Mouse (Mus musculus) lung, postnatal 10 days (tissue): ENCODE measurements around the gene Lsm14b.

Experiments used
- DNase-seq: peaks from one replicate; pipeline ENCODE4 v3.0.0; 2021

Gene Lsm14b

DNA sequence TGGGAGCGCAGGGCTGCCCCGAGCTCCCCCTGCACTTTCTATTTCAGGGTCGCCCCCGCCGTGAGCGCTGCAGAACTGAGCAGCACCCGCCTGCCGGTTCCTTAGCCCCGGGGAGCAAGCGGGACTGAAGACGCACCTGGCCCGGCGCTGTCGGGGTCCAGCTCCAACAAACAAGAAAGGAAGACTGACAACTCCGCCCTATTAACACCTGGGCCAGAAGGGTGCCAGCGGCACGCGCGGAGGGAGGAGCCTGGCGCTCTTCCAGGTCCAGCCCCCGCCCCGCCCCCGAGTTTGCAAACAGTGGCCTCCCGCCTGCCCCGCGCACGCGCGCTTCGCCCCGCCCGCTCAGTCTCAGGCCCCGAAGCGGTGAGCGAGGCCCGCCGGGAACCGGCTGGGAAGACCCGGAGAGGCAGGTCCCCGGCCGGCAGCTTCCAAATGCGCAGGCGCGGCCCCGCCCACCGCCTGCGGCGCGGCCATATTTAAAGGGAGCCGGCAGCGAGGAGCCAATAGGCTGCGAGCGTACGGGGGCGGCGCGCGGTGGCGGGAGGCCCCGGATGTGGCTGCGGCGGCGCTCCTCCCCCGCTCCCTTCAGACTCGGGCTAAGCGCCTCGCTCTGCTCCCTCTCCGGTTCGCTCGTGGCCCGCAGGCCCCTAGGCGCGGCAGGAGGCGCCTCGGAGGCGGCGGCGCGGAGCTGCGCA is at the start of gene Lsm14b:
Gene Lsm14b, plus strand, starts transcription at position 587 of the 698 bp plus-strand sequence.
- DNase-seq, result peak; percentile 98

DNA sequence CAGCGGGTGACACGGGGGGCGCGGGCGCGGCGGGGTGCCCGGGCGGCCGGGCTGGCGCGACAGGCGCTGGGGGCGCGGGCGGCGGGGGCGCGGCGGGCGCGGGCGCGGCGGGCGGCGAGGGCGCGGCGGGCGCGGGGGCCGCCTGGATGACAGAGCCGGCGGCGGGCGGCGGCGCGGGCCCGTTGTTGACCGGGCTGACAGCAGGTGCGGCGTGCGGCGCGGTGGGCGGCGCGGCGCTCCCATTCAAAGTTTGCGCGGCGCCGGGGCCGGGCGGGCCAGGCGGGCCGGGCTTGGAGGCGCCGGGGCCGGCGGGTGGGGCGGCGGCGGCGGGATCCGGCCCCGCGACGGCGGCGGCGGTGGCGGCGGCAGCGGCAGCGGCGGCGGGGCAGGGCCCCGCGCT is 48.9 kb upstream of the Lsm14b start:
- DNase-seq, result peak; percentile 29

DNA sequence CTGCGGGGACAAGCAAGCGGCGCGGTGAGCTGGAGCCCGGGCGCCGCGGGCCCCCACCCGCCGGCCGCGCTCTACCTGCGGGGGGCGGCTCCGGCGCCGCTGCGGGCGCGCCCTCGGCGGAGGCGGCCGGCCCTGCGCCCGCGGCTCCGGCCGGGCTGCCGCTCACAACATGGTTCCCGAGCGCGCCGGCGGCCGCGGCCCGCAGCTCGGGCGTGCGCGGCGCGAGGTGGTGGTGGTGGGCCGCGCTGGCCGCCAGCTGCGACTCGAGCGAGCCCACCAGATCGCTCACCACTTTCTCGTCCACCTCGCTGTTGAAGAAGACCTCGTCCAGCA is 48.5 kb upstream of the Lsm14b start:
- no peak for DNase-seq

DNA sequence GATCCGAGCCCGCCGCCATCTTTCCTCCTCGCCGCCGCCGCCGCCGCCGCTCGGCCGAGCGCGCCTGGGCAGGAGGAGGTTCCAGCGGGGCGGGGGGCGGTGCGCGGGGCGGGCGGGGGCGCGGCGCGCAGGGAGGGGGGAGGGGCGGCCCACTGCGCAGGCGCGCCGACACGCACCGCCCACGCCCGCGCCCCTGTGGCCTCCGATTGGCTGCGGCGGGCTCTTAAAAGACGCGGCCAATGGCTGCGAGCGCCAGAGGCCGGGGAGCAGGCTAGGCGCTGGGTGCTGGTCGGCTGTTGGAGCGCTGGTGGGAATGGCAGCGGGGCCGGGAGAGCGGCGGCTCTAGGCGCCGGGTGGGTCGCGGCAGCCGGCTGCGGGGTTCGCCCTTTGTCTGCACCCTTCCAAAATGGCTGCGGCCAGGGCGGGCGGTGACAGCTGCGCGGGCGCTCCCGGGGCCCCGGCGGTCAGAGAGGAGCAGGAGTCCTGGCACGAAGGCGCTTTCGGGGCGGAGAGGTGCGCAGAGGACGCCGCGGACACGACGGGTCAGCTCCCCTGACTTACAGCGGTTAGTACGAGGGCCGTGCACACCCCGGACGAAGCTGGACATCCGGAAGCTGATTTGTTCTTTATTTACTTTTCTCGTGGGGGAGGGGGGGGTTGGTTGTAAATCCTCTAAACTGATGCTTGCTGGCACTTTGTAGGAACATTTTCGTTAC is 48.0 kb upstream of the Lsm14b start, which contains the start of gene Taf4:
Gene Taf4, minus strand, starts transcription at position 19 of the 716 bp plus-strand sequence.
- DNase-seq, result peak; percentile 83

DNA sequence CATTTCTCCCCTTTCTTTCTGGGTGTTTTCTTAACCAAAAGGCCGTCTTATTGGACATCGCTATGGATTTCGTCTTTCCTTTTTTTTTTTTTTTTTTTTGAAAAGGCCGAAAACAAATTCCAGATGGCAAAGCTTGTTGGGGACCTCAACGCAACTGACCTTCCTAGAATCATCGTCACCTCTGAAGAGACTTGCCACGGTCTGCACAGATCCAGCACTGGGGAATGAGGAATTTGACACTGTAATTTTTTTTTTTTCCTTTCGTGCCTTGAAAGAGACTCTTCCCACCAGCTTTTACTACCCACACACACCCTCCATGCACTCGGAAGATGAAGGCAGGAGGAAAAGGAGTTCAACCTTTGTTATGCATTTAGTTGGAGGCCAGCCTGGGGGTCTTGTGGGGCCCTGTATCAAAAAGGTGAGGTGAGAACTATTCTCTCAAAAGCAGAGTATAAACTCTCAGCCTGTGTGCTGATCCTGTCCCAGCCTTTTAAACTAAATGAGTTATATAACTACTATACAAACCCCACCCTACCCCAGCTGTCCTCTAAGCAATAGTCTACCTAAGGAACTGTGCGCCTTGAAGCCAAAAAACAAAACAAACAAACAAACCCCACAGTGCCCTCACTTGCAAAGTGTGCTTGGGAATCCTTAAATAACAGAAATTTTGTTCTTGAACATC is 47.3 kb upstream of the Lsm14b start:
- no peak for DNase-seq

DNA sequence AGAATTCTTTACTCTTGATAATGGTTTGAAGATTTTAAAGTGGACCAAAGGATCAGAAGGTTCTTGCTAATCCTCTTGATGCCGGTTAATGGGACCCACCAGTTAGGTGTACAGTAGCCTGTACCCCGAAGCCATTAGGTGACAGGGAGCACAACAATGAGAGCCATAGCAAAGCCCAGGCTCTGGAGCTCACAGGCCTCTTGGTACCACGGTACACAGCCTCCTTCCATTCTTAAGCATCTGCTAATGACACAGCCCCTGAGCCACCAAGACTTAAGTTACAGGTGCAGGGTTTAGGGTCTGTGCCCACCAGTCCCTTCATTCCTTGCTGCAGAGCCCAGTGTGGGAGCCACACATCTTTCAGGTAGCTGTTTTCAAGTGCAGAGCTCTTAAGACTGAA is 46.5 kb upstream of the Lsm14b start:
- DNase-seq, result no peak

DNA sequence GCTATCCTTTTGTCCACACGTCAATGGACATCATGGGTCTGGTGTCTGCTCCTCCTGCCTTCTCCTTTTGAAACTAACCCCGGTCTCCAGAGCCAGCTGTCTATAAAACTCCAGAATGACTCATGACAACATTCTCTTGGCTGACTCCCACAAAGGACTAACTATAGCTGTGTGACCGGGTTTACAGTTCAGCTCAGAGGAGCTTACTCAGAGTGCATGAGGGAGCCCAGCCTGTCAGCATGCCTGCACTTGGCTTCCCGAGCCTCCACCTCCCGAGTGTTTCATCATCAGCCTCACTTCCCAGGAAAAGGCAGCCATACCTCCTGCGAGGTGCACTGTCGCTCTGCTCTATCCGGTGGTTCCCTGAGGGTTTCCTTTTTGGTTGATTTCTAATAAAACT is 45.0 kb upstream of the Lsm14b start:
- peak; percentile 32 for DNase-seq

DNA sequence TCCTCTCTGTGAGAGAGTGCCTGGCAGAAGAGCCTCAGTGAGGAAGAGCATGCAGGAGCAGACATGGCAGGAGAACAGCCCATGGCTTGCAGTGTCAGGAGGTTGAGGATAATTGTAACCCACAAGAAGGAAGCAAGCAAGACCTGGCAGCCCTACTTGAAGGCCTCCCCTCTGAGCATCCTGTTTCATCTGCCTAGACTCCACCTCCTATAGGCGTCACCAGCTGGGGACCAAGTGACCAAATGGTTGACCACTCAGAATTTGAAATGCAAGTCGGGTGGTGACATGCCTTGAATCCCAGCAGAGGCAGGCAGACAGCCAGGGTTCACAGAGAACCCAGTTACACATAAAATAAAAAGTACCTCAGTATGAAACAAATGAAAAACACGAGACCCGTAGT is 44.2 kb upstream of the Lsm14b start:
- no peak for DNase-seq

DNA sequence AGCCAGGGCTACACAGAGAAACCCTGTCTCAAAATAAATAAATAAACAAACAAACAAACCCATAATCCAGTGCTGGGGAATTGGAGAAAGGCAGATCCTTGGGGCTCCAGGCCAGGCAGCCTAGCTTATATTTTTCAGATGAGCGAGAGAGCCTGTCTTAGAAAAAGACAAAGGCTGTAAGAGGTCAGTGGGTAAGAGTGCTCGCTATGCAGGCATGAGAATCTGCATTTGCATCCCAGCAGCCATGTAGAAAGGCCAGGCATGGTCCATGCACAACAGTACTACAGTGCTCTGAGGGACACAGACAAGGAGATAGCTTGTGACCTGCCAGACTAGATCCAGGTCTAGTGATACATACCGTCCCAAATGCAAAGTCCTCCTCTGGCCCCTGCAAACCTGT is 42.1 kb upstream of the Lsm14b start:
- no peak for DNase-seq

DNA sequence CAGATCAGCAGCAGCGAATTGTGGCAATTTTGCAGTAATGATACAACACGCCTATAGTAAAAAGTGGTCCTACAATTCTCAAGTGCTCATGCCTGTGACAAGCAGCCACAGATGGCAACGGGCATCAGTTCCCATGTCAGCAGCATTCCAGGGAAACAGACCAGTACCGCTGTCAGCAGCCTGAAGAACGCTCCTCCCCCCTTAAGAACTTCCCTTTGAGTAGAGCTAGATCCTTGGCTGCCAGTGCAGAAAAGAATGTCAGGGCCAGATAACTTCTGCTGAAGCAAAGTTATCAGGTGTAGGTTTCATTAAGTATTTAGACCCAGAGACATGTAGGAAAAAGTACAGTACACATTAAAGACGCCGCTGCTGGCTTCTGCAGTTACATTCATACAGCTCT is 40.0 kb upstream of the Lsm14b start:
- peak; percentile 19 for DNase-seq

DNA sequence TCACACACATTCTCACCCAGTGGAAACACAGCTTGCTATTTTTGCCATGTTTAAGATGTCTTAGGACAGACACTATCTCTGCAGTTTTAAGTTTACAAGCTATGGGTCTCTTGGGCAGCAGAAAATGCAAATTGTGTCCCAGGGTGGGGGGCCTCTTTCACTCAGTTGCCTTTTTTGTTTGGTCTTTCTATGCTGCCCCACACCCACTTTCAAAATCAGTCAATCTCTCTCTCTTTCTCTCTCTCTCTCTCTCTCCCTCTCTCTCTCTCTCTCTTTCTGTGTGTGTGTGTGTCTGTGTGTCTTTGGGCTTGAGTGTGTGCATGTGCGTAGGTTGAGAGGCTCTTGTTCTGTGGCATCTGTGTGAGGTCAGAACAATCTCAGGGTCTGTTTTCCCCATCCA is 39.1 kb upstream of the Lsm14b start:
- no peak for DNase-seq

DNA sequence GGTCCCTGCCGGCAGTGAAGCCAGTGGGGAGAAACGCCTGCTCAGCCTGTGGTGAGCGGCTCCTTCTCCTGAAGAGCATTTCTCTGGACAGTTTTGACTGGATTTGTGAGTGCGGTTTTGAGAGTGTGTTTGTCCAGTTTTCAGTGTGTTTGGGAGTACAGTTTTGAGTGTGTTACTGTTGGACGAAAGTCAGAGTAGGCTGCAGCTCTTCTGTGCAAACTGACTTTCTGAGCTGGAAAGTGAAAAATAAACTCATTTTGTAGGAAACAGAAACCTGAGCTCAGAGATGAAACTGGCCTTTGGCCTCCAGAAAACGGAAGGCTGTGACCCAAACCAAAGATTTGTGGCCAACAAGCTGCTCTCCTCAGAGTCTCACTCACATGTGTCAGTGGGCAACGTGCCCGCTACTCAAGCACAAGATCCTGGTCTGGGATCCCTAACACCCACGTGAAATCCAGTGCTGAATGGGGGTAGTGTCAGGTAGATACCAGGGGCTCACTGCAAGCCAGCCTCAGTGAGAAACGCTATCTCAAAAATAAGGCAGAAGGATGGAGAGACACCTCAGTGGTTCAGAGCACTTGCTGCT is 38.3 kb upstream of the Lsm14b start:
- DNase-seq, result no peak

DNA sequence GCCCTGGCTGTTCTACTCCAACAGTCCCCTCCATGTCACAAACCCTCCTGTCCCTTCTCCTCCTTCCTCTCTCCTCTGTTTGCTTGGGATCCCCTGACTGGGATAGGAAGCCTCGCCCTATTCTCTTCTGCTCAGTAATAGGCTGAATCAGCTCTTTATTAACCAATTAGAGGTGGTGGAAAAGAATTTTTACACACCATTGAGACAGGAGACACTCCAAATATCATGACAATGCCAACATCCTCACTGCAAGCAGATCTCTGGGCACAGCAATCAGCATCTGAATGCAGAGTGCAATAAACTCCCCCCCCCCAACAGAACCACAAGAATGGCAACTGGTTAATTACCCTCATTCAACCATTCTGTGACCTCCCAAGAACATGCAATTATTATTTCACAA is 35.7 kb upstream of the Lsm14b start:
- no peak for DNase-seq

DNA sequence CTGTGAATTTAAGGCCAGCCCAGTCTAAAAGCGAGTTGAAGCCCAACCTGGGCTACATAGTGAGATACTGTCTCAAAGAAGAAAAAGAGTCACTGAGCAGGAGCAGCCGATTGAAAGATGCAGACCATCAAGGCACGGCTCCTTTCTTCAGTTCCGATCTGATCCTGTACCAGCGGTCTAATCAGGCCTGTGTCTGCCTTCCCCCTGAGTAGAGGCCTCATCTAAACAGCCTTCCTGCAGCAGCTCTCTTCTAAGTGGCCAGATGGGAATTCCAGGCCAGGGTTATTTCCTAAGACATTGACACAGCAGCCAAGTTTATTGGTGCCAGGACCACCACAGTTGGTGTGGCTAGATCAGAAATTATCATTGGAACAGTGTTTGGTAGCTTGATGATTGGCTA is 31.7 kb upstream of the Lsm14b start:
- no peak for DNase-seq

DNA sequence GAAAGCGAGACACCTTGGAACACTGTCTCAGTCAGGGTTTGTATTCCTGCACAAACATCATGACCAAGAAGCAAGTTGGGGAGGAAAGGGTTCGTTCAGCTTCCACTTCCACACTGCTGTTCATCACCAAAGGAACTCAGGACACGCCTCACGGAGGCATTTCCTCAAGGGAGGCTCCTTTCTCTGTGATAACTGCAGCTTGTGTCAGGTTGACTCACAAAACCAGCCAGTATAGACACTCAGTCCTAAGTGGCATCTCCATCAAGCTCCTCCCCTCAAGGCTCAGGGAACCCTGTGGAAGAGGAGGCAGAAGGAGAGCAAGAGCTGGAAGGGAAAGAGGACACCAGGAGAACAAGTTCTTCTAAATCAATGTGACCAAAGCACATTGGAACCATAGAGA is 26.4 kb upstream of the Lsm14b start:
- no peak for DNase-seq

DNA sequence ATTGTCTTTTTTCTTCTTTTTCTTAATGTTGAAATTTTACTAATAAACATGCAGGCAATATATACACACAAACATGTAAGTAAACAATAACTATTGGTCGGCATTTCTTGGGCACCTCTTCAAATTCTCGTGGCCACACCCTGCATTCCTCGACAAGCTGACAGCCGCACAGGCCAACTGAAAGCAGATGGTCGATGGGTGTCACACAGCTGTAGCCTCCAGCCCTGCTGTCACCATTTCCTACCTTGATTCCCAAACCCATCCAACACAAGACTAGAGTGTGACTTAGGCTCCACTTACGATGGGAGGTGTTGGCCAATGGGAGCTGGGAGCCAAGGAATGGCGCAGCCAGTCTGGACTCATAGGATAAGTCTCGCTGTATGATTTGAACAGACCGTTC is 23.2 kb upstream of the Lsm14b start:
- no peak for DNase-seq

DNA sequence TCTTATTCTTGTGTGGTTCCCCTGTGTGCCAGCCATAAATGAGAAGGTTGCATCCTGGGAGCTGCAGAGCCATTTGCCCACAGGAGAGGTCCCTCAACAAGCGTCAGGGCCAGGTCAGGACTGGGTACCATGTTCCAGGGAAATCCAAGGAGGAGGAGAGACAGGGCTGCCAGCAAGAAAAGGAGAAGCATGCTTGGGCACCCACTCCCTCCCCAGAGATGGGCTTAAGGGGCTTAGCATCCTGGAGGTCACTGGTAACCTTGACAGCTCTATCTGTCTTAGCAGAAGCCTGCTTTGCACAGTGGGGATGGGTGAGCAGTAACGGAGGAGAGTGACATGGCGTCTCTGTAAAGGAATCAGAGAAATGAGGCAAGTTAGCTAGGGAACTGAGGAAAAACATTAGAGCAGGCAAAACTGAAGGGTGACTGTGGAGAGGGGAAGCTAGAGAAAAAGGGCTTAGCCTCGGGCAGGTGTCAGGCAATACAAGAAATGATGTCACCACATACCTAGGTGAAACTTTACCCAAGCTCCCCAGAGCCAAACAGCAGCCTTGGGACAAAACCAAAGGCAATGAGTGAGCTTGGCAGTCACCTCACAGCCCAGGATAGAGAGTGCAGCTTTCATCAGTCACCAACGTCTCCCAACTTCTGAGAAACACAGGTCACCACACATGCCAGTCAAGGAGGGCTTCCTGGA is 19.0 kb upstream of the Lsm14b start:
- no peak for DNase-seq

DNA sequence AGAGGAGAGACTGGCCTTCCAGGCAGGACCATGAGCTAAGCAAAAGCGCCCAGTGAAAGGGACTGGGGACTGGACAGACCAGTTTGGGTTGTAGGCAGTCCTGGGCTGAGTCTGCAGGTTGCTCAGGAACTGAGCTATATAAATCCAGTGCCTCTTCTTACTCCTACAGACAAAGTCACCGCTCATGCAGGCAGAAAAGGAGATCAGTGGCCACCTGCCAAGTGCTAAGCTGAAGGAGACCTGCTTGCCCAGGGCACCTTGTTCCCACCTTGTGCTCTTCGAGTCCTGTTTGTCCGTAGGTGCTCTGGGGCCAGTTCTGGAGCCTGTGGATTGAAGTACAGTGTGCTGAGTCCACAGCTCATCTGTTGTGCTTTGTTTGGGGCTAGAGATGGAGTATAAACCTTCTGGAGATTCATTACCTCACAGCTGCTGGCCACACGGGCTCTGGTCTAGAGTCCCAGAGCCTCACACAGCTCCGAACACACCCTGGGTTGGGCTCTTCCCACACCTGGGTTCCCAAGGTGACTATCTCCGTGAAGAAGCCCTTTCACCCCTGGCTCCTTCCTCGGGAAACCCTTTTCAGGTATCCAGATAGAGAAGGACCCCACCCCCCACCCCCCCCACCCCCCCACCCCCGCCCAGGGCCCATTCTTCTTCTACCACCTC is 18.3 kb upstream of the Lsm14b start:
- no peak for DNase-seq

DNA sequence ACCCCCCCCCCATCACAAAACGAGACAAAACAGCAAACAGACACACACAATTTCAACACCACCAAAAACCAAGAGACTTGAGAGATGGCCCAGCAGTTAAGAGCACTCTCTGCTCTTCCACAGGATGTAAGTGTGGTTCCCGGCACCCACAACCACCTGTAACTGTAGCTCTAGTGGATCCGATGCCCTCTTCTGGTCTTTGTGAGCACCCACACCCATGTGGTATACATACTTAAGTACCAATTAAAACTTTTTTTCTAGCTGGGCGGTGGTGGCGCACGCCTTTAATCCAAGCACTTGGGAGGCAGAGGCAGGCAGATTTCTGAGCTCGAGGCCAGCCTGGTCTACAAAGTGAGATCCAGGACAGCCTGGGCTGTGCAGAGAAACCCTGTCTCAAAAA is 14.1 kb upstream of the Lsm14b start:
- DNase-seq, result no peak

DNA sequence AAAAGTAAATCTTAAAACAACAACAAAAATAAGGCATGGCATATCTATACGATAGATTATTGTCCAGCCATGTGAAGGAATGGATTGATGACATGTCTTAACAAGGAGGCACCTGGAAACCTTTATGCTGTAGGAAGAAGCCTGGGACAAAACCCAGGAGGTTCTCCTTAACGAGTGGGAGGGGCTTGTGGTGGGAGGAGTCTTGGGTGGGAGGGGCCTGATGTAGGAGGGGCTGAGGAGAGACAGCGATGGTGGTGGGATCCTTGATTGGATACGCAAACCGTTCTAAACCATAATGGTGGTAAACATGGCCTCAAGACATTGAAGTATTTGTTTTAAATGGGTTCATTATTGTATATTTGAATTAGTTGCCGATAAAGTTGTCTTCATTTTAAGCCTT is 13.4 kb upstream of the Lsm14b start:
- no peak for DNase-seq

DNA sequence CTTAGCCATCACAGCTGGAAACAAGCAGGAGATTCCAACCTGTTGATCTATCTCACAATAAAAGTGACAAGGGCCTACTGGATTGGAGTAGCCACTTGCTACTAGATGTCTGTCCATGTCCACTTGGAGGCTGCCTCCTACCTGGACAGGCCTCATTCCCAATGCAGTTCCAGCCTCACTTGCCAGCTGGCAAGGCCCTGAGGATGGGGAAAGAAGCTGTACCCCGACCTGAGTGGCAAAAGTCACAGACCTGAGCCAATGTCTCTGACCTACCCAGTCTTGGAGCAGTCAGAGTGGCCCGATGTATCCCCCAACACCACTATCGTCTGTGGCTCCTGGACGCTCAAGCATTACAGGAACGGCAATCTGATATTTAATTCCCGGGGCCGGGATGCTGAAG is 11.1 kb upstream of the Lsm14b start:
- no peak for DNase-seq

DNA sequence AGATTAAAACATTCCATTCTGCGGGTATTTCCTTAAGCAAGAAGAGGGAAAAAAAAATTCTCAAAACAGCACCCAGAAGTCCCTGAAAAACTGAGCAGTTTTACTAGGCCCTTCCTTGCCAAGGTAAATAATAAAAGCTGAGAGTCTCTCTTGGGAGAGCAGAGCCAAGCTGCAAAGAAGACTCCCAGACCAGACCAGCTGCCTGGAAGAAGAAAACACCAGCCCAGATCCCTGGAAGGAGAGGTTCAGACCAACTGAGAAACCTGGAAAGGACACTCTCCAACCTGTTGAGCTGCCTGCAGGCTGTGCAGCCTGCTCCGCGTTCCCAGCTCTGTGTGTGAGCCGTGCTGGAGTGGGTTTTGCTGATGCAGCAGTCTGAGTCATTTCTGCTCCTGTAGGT is 7.2 kb upstream of the Lsm14b start:
- DNase-seq, result no peak

DNA sequence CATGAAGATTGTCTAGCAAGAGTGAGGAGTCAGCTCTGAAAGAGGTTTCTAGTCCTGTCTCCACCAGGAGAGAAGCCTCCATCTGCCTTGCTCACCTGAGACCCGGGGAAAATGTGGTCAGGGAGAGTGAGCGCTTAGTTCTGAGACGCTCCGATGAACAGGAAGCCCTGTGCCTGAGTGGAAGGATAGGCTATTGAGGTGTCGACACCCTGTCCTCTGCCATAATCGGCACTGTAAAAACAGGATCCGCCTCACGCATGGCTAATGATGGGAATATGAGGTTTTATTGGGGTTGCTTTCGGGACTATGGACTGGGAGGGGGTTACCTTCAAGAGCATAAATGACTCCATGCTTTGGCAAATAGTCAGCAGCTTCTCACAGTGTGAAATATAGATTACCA is 6.2 kb upstream of the Lsm14b start:
- no peak for DNase-seq
